Mouse (Mus musculus) forebrain, embryonic 10.5 days (tissue): ENCODE data around the gene Slc16a7. TPM values are rescaled to one million over a fixed set of nuclear protein-coding genes. Genes with fewer than 3 reads are reported as not detected.

ENCODE experiments used
- DNase-seq: peaks from one replicate; pipeline ENCODE4 v3.0.0-alpha.2; 2017; ENCODE audit warnings: low spot score; ENCODE audit errors: extremely low spot score
- H3K27ac ChIP-seq: fragments of 300-500 bp; sonication (generic); 2 replicates; pipeline ENCODE4 v1.5.1; 2016; ENCODE audit warnings: mild to moderate bottlenecking
- H3K27me3 ChIP-seq: fragments of 300-500 bp; sonication (generic); 2 replicates; pipeline ENCODE4 v1.6.1; 2016; ENCODE audit warnings: mild to moderate bottlenecking; ENCODE audit not compliant: poor library complexity, severe bottlenecking
- H3K36me3 ChIP-seq: fragments of 300-500 bp; sonication (generic); replicated peaks from 2 replicates; pipeline ENCODE4 v1.6.1; 2016; ENCODE audit warnings: mild to moderate bottlenecking, moderate library complexity
- H3K4me1 ChIP-seq: fragments of 300-500 bp; sonication (generic); 2 replicates; pipeline ENCODE4 v1.6.1; 2016
- H3K4me3 ChIP-seq: fragments of 300-500 bp; sonication (generic); 2 replicates; pipeline ENCODE4 v1.5.1; 2016; ENCODE audit warnings: mild to moderate bottlenecking, moderate library complexity
- H3K9me3 ChIP-seq: fragments of 300-500 bp; sonication (generic); 2 replicates; pipeline ENCODE4 v1.6.1; 2016; ENCODE audit warnings: mild to moderate bottlenecking, moderate library complexity
- WGBS: fragments of 180-500 bp; shearing (Covaris S2); methylation state at CpG from one replicate; pipeline ENCODE4 v1.1.7; 2016; 5-methylcytosine and 5-hydroxymethylcytosine counted together
- polyA plus RNA-seq: library from polyadenylated mRNA; unstranded; fragments of >200 nt; fragmentation: Nextera tagmentation; extraction: Ambion mirVana; gene quantifications from 2 replicates; pipeline ENCODE4 v1.2.1, GENCODE M21; 2016

Slc16a7 gene
- 2.4 and 2.6 TPM in 2 replicates for polyA plus RNA-seq

- peak; percentile 80 for DNase-seq
- Histone ChIP-seq H3K4me3 (peak within 1 kb of the TSS; percentile 64), H3K27me3 (peaks cover 15% of the 10 kb centered on the region), H3K27ac (peak within 1 kb of the TSS; percentile 91), H3K4me1 (peaks cover 21% of the 10 kb centered on the region), H3K9me3 (no peaks in the 10 kb centered on the region), H3K36me3 (no peaks in the 10 kb centered on the region)
- WGBS, result under 1% methylated on average over 67 of the region's 67 CpGs
Measured at GRCm38 (mm10) chr10:125388876-125389786, at the start of gene Slc16a7. Gene Slc16a7 (minus strand): TSS chr10:125389465.

GRCm38 (mm10) chr10:125418795-125419194 is 29.5 kb upstream of the Slc16a7 start:
- no peak overlapping the region for H3K27ac ChIP-seq

GRCm38 (mm10) chr10:125399796-125400195 is 10.5 kb upstream of the Slc16a7 start:
- no peak overlapping the region for H3K27ac ChIP-seq
- no peaks in the 10 kb centered on the region for H3K36me3 ChIP-seq
- no peaks in the 10 kb centered on the region for H3K9me3 ChIP-seq
- DNase-seq, result no peak
- H3K27me3 ChIP-seq, result no peaks in the 10 kb centered on the region
- H3K4me3 ChIP-seq, result no peak overlapping the region
- WGBS, result 91% methylated on average over 4 of the region's 4 CpGs
- H3K4me1 ChIP-seq, result no peaks in the 10 kb centered on the region

More at GRCm38 (mm10) chr10:125418795-125419194, 29.5 kb upstream of the Slc16a7 start:
- Histone ChIP-seq H3K36me3 (no peaks in the 10 kb centered on the region), H3K4me3 (no peak overlapping the region), H3K27me3 (no peaks in the 10 kb centered on the region), H3K4me1 (no peaks in the 10 kb centered on the region), H3K9me3 (no peaks in the 10 kb centered on the region)
- DNase-seq, result no peak
- WGBS, result 78% methylated on average over 6 of the region's 6 CpGs

- Histone ChIP-seq H3K27ac (no peak overlapping the region), H3K27me3 (peaks cover 15% of the 10 kb centered on the region), H3K4me3 (peak overlapping the region; percentile 64; the same call in 1 of the 2 replicates), H3K36me3 (no peaks in the 10 kb centered on the region), H3K9me3 (no peaks in the 10 kb centered on the region), H3K4me1 (peaks cover 21% of the 10 kb centered on the region)
- 90% methylated on average over 6 of the region's 6 CpGs for WGBS
- DNase-seq, result no peak
Measured at GRCm38 (mm10) chr10:125390011-125390410, 746 bp upstream of the Slc16a7 start.

- peak; percentile 17 for DNase-seq
- Histone ChIP-seq H3K4me3 (peak overlapping the region; percentile 64), H3K27ac (peak overlapping the region; percentile 91), H3K36me3 (no peaks in the 10 kb centered on the region), H3K4me1 (peaks cover 21% of the 10 kb centered on the region), H3K27me3 (peaks cover 15% of the 10 kb centered on the region), H3K9me3 (no peaks in the 10 kb centered on the region)
- WGBS, result 8% methylated on average over 7 of the region's 7 CpGs
Measured at GRCm38 (mm10) chr10:125388481-125388875, 787 bp downstream of the Slc16a7 start.

GRCm38 (mm10) chr10:125387782-125388415 is 1.4 kb downstream of the Slc16a7 start:
- Histone ChIP-seq H3K4me1 (peaks cover 21% of the 10 kb centered on the region), H3K27me3 (peaks cover 15% of the 10 kb centered on the region), H3K36me3 (no peaks in the 10 kb centered on the region), H3K27ac (no peak overlapping the region), H3K4me3 (peak overlapping the region; percentile 64; the same call in 1 of the 2 replicates), H3K9me3 (no peaks in the 10 kb centered on the region)
- DNase-seq, result no peak
- 47% methylated on average over 14 of the region's 14 CpGs for WGBS

GRCm38 (mm10) chr10:125375526-125375925 is 13.7 kb downstream of the Slc16a7 start:
- H3K27me3 ChIP-seq, result no peaks in the 10 kb centered on the region
- H3K36me3 ChIP-seq, result no peaks in the 10 kb centered on the region
- no peak overlapping the region for H3K27ac ChIP-seq
- no peak for DNase-seq
- no peaks in the 10 kb centered on the region for H3K4me1 ChIP-seq
- no peaks in the 10 kb centered on the region for H3K9me3 ChIP-seq
- no peak overlapping the region for H3K4me3 ChIP-seq
- WGBS, result 91% methylated on average over 5 of the region's 5 CpGs

- no peak for DNase-seq
- no peaks in the 10 kb centered on the region for H3K36me3 ChIP-seq
- H3K4me3 ChIP-seq, result no peak overlapping the region
- H3K9me3 ChIP-seq, result no peaks in the 10 kb centered on the region
- H3K27me3 ChIP-seq, result no peaks in the 10 kb centered on the region
- WGBS, result 96% methylated on average over 13 of the region's 13 CpGs
- H3K4me1 ChIP-seq, result no peaks in the 10 kb centered on the region
- no peak overlapping the region for H3K27ac ChIP-seq
Measured at GRCm38 (mm10) chr10:125372666-125373065, 16.6 kb downstream of the Slc16a7 start.

- Histone ChIP-seq H3K4me1 (no peaks in the 10 kb centered on the region), H3K36me3 (no peaks in the 10 kb centered on the region), H3K27ac (no peak overlapping the region), H3K9me3 (no peaks in the 10 kb centered on the region), H3K4me3 (no peak overlapping the region), H3K27me3 (no peaks in the 10 kb centered on the region)
- DNase-seq, result no peak
- 93% methylated on average over 11 of the region's 11 CpGs for WGBS
Measured at GRCm38 (mm10) chr10:125371451-125371850, 17.8 kb downstream of the Slc16a7 start.

- Histone ChIP-seq H3K36me3 (no peaks in the 10 kb centered on the region), H3K9me3 (no peaks in the 10 kb centered on the region), H3K4me3 (no peak overlapping the region), H3K27ac (no peak overlapping the region), H3K4me1 (no peaks in the 10 kb centered on the region), H3K27me3 (no peaks in the 10 kb centered on the region)
- 93% methylated on average over 8 of the region's 8 CpGs for WGBS
- no peak for DNase-seq
Measured at GRCm38 (mm10) chr10:125370037-125370610, 19.1 kb downstream of the Slc16a7 start.

- no peaks in the 10 kb centered on the region for H3K9me3 ChIP-seq
- WGBS, result 88% methylated on average over 7 of the region's 7 CpGs
- no peaks in the 10 kb centered on the region for H3K36me3 ChIP-seq
- peaks cover 8% of the 10 kb centered on the region for H3K4me1 ChIP-seq
- H3K4me3 ChIP-seq, result no peak overlapping the region
- H3K27me3 ChIP-seq, result no peaks in the 10 kb centered on the region
- no peak overlapping the region for H3K27ac ChIP-seq
- DNase-seq, result no peak
Measured at GRCm38 (mm10) chr10:125358479-125358878, 30.8 kb downstream of the Slc16a7 start.

GRCm38 (mm10) chr10:125352805-125353204 is 36.5 kb downstream of the Slc16a7 start:
- no peak overlapping the region for H3K27ac ChIP-seq
- no peak for DNase-seq
- no peaks in the 10 kb centered on the region for H3K4me1 ChIP-seq
- 90% methylated on average over 7 of the region's 7 CpGs for WGBS
- no peak overlapping the region for H3K4me3 ChIP-seq
- H3K36me3 ChIP-seq, result no peaks in the 10 kb centered on the region
- H3K9me3 ChIP-seq, result no peaks in the 10 kb centered on the region
- H3K27me3 ChIP-seq, result no peaks in the 10 kb centered on the region
